Mouse (Mus musculus) ES-E14 (cell line): ENCODE results near the gene Gm5089. TPM values are rescaled to one million over a fixed set of nuclear protein-coding genes. Genes with fewer than 3 reads are reported as not detected.

Source experiments
- DNase-seq: peaks from one replicate; pipeline ENCODE4 v3.0.0-alpha.2; 2013; ENCODE audit warnings: low read depth, low spot score
- H3K27ac ChIP-seq: 2 replicates; pipeline ENCODE4 v1.5.1; 2012; ENCODE audit warnings: low read depth, mild to moderate bottlenecking, low read length, moderate library complexity, mixed read lengths; ENCODE audit not compliant: poor library complexity, insufficient read depth, severe bottlenecking
- H3K36me3 ChIP-seq: 2 replicates; pipeline ENCODE4 v1.6.1; 2012; ENCODE audit warnings: mild to moderate bottlenecking, low read length, moderate library complexity, mixed read lengths; ENCODE audit not compliant: control insufficient read depth, poor library complexity, insufficient read depth, severe bottlenecking
- H3K4me1 ChIP-seq, 2 experiments: fragments of 150-350 bp in 1 of 2; sonication (generic) in 1 of 2; 2 replicates each; pipeline ENCODE4 v1.6.1; 2012; ENCODE audit warnings: low read length in 2 of 2, mild to moderate bottlenecking in 1 of 2, mixed read lengths in 1 of 2; ENCODE audit not compliant: control insufficient read depth in 2 of 2, insufficient read depth in 2 of 2, poor library complexity in 1 of 2
- H3K4me3 ChIP-seq, 2 experiments: fragments of 150-350 bp in 1 of 2; sonication (generic) in 1 of 2; 2 replicates each; pipeline ENCODE4 v1.5.1; 2012; ENCODE audit warnings: low read length in 2 of 2, low read depth in 1 of 2, mild to moderate bottlenecking in 1 of 2, mixed read lengths in 1 of 2; ENCODE audit not compliant: insufficient read depth in 1 of 2, poor library complexity in 1 of 2, severe bottlenecking in 1 of 2
- H3K9ac ChIP-seq: 2 replicates; pipeline ENCODE4 v1.6.1; 2012; ENCODE audit warnings: low read depth, mild to moderate bottlenecking, low read length, mixed read lengths; ENCODE audit not compliant: poor library complexity, insufficient read depth, severe bottlenecking
- H3K9me3 ChIP-seq: fragments of 150-350 bp; sonication (generic); 2 replicates; pipeline ENCODE4 v1.6.1; 2012; ENCODE audit warnings: low read depth, mild to moderate bottlenecking, low read length; ENCODE audit not compliant: control insufficient read depth, insufficient read depth
- CHD2 ChIP-seq: IDR thresholded peaks from 2 replicates; pipeline ENCODE4 v1.6.1; 2014; ENCODE audit warnings: mild to moderate bottlenecking, low read depth, low read length, inconsistent platforms
- HCFC1 ChIP-seq: IDR thresholded peaks from 2 replicates; pipeline ENCODE4 v1.6.1; 2012; ENCODE audit warnings: low read length, inconsistent platforms, borderline replicate concordance; ENCODE audit not compliant: insufficient read depth
- MAFK ChIP-seq: IDR thresholded peaks from 2 replicates; pipeline ENCODE4 v1.6.1; 2014; ENCODE audit warnings: mild to moderate bottlenecking, low read depth, low read length, inconsistent platforms; ENCODE audit not compliant: insufficient read depth
- ZC3H11A ChIP-seq: IDR thresholded peaks from 2 replicates; pipeline ENCODE4 v1.6.1; 2012; ENCODE audit warnings: low read depth, mild to moderate bottlenecking, inconsistent platforms, low read length, borderline replicate concordance
- ZNF384 ChIP-seq: IDR thresholded peaks from 2 replicates; pipeline ENCODE4 v1.6.1; 2012; ENCODE audit warnings: low read depth, low read length, inconsistent platforms
- in situ Hi-C, 2 experiments: fragments of 600-800 bp; cut with MboI; formaldehyde crosslinking; loops; one replicate each; pipeline ENCODE4 v1.15.1; 2025; ENCODE audit warnings: low sequenced_read_pairs in 2 of 2, inconsistent platforms in 1 of 2; ENCODE audit not compliant: unreplicated experiment in 2 of 2
- total RNA-seq: library from RNA; depleted of rRNA; stranded (reverse); fragments of 300-350 nt; gene quantifications from 2 replicates; pipeline ENCODE4 v1.2.3, GENCODE M21; 2012; rRNA removed

The Gm5089 gene
- 0.21 and 0.31 TPM in 2 replicates for total RNA-seq

- in situ Hi-C loops = no loop called here
- peak within 1 kb of the TSS; percentile 64 for H3K9ac ChIP-seq
- H3K27ac ChIP-seq = no peak within 1 kb of the TSS
Measured at GRCm38 (mm10) chr14:122450496-122451382, at the start of gene Gm5089. Gm5089 (minus strand) TSS chr14:122451115.

GRCm38 (mm10) chr14:122492015-122492414 is 41.1 kb upstream of the Gm5089 start:
- in situ Hi-C loops = no loop called here
- DNase-seq = no peak

More at GRCm38 (mm10) chr14:122450496-122451382, at the start of gene Gm5089:
- no peak for DNase-seq
- TF ChIP-seq ZNF384 = no peak
- TF ChIP-seq MAFK = no peak
- no peak for TF ChIP-seq ZC3H11A
- TF ChIP-seq HCFC1 = no peak
- TF ChIP-seq CHD2 = no peak
- Histone ChIP-seq H3K4me3 (peak within 1 kb of the TSS; percentile 50 to 67), H3K4me1 (peaks cover 2% of the 10 kb centered on the region in 2 experiments; a peak in 3 of 4 replicates), H3K36me3 (no peaks in the 10 kb centered on the region), H3K9me3 (no peaks in the 10 kb centered on the region)

GRCm38 (mm10) chr14:122491521-122491920 is 40.6 kb upstream of the Gm5089 start:
- Histone ChIP-seq H3K9ac (no peak overlapping the region), H3K9me3 (no peaks in the 10 kb centered on the region), H3K4me3 (no peak overlapping the region), H3K27ac (no peak overlapping the region), H3K36me3 (no peaks in the 10 kb centered on the region), H3K4me1 (no peaks in the 10 kb centered on the region; a peak in 1 of 4 replicates)
- no peak for TF ChIP-seq ZNF384
- no peak for TF ChIP-seq ZC3H11A
- no peak for DNase-seq
- in situ Hi-C loops = no loop called here

More at GRCm38 (mm10) chr14:122492015-122492414, 41.1 kb upstream of the Gm5089 start:
- H3K9me3 ChIP-seq = no peaks in the 10 kb centered on the region
- H3K9ac ChIP-seq = no peak overlapping the region
- no peaks in the 10 kb centered on the region for H3K36me3 ChIP-seq
- H3K4me3 ChIP-seq = no peak overlapping the region
- TF ChIP-seq HCFC1 = no peak
- TF ChIP-seq ZNF384 = peak; percentile 83
- H3K4me1 ChIP-seq = no peaks in the 10 kb centered on the region; a peak in 1 of 4 replicates
- H3K27ac ChIP-seq = no peak overlapping the region

- no peak within 1 kb of the TSS for H3K9ac ChIP-seq
- in situ Hi-C loops = no loop called here
- H3K27ac ChIP-seq = no peak within 1 kb of the TSS
- no peaks in the 10 kb centered on the region for H3K36me3 ChIP-seq
- no peaks in the 10 kb centered on the region for H3K9me3 ChIP-seq
- H3K4me3 ChIP-seq = peak within 1 kb of the TSS; percentile 61 to 67
- TF ChIP-seq ZNF384 = no peak
- TF ChIP-seq CHD2 = no peak
- TF ChIP-seq HCFC1 = no peak
- no peak for TF ChIP-seq ZC3H11A
- TF ChIP-seq MAFK = no peak
- no peaks in the 10 kb centered on the region; a peak in 1 of 4 replicates for H3K4me1 ChIP-seq
- no peak for DNase-seq
Measured at GRCm38 (mm10) chr14:122490441-122491328, 39.8 kb upstream of the Gm5089 start, which contains the start of gene Gm10837. Gm10837 (plus strand) TSS chr14:122490586.
